In genomic region chr6:38380764-38381128, GRCm38 (mm10) we compare ENCODE assay signal across 8 mouse cellular contexts. TPM values are rescaled to one million over a fixed set of nuclear protein-coding genes. Genes with fewer than 3 reads are reported as not detected.
A peak's percentile ranks its signal among the peaks of the same experiment; 100 is the strongest.
DNase-seq lines count a peak whose midpoint lies in the region; ATAC-seq and TF ChIP-seq lines count a peak whose summit lies in the region.

No protein-coding gene starts in this region.

- peak overlapping the region; percentile 58 for H3K4me3 ChIP-seq in heart, postnatal 0 days (ENCODE audit: low read depth, low read length)
- peak overlapping the region; percentile 66 for H3K4me3 ChIP-seq in hindbrain, embryonic 10.5 days
- H3K4me3 ChIP-seq in midbrain, embryonic 11.5 days (ENCODE audit: low read depth, low read length) = peak overlapping the region; percentile 64

- peaks cover 10% of the 10 kb centered on the region; the same call in 1 of the 2 replicates for H3K4me1 ChIP-seq in heart, postnatal 0 days (ENCODE audit: control insufficient read depth, insufficient read depth)
- H3K4me1 ChIP-seq in hindbrain, embryonic 10.5 days (replicated peaks) = peaks cover 14% of the 10 kb centered on the region
- H3K4me1 ChIP-seq in midbrain, embryonic 11.5 days (ENCODE audit: control insufficient read depth, insufficient read depth, low read length) = peaks cover 5% of the 10 kb centered on the region; the same call in 1 of the 2 replicates

- WGBS in heart, postnatal 0 days = 5% methylated on average over 4 of the region's 4 CpGs
- WGBS in hindbrain, embryonic 10.5 days = 4% methylated on average over 4 of the region's 4 CpGs
- 4% methylated on average over 4 of the region's 4 CpGs for WGBS in midbrain, embryonic 11.5 days

- no peak for TF ChIP-seq CTCF in heart, postnatal 0 days (IDR thresholded peaks at IDR 0.05; ENCODE audit: low read depth)

- H3K27me3 ChIP-seq in heart, postnatal 0 days (ENCODE audit: control insufficient read depth, insufficient read depth, low read length) = no peaks in the 10 kb centered on the region
- H3K27me3 ChIP-seq in hindbrain, embryonic 10.5 days (ENCODE audit: insufficient read depth, poor library complexity, severe bottlenecking) = no peaks in the 10 kb centered on the region
- no peaks in the 10 kb centered on the region for H3K27me3 ChIP-seq in midbrain, embryonic 11.5 days (ENCODE audit: control insufficient read depth, insufficient read depth, low read length)

- ATAC-seq in heart, postnatal 0 days (ENCODE audit: insufficient read depth, low read depth) = no peak
- ATAC-seq in midbrain, embryonic 11.5 days (ENCODE audit: low FRiP score) = no peak

- H3K27ac ChIP-seq in heart, postnatal 0 days (ENCODE audit: low read depth) = peak overlapping the region; percentile 58; the same call in 1 of the 2 replicates
- H3K27ac ChIP-seq in hindbrain, embryonic 10.5 days = peak overlapping the region; percentile 88
- no peak overlapping the region for H3K27ac ChIP-seq in midbrain, embryonic 11.5 days (ENCODE audit: low read depth, low read length)

- H3K36me3 ChIP-seq in heart, postnatal 0 days (replicated peaks; ENCODE audit: control insufficient read depth, insufficient read depth, low read length) = no peaks in the 10 kb centered on the region; the same call in 1 of the 2 replicates
- peaks cover 6% of the 10 kb centered on the region for H3K36me3 ChIP-seq in hindbrain, embryonic 10.5 days
- H3K36me3 ChIP-seq in midbrain, embryonic 11.5 days (ENCODE audit: control insufficient read depth, insufficient read depth, low read length) = 0 out of 2 replicates have a peak, but pooled peaks cover 3% of the 10 kb centered on the region

- no peaks in the 10 kb centered on the region for H3K9me3 ChIP-seq in heart, postnatal 0 days (replicated peaks; ENCODE audit: control insufficient read depth, low read length)
- H3K9me3 ChIP-seq in hindbrain, embryonic 10.5 days = no peaks in the 10 kb centered on the region
- no peaks in the 10 kb centered on the region for H3K9me3 ChIP-seq in midbrain, embryonic 11.5 days (ENCODE audit: control insufficient read depth, low read length)

- DNase-seq in heart, postnatal 0 days (ENCODE audit: low spot score) = no peak
- no peak for DNase-seq in heart, adult 8-10 months (ENCODE audit: low spot score)
- peak; percentile 12 for DNase-seq in adipocyte (ENCODE audit: low spot score)
- DNase-seq in hindbrain, embryonic 10.5 days (ENCODE audit: low spot score) = no peak
- DNase-seq in midbrain, embryonic 11.5 days (ENCODE audit: low spot score, missing footprints) = no peak
- DNase-seq in natural killer cell, adult 2 months (ENCODE audit: low spot score in 2 of 2) = no peak
- DNase-seq in ovary, postnatal 36 days (ENCODE audit: low spot score) = no peak
- no peak for DNase-seq in adrenal gland, postnatal 10 days

- TF ChIP-seq EP300 in heart, postnatal 0 days (IDR thresholded peaks at IDR 0.05; ENCODE audit: low read depth) = no peak

- H3K4me2 ChIP-seq in heart, postnatal 0 days (ENCODE audit: low read depth, low read length) = peak overlapping the region; percentile 70
- H3K4me2 ChIP-seq in midbrain, embryonic 11.5 days = peak overlapping the region; percentile 78

- H3K9ac ChIP-seq in heart, postnatal 0 days (replicated peaks; ENCODE audit: low read depth, low read length) = peak overlapping the region; percentile 64
- peak overlapping the region; percentile 70 for H3K9ac ChIP-seq in midbrain, embryonic 11.5 days (ENCODE audit: low read length)

RNA-seq across cellular contexts. Expression of gene Ttc26, which starts 0.5 kb away (rescaled TPM):
- total RNA-seq in heart, postnatal 0 days (2014; rRNA removed; ENCODE audit: low replicate concordance) = 1.5 and 2.3 TPM in 2 replicates
- polyA plus RNA-seq in heart, postnatal 0 days (2015; fragmentation: Nextera tagmentation; extraction: Ambion mirVana) = 1.00 and 1.0 TPM in 2 replicates
- 1 to 10 TPM; 1.3 to 2.1 (median 1.8) TPM for total RNA-seq in heart, adult 8-10 months (2022)
- polyA plus RNA-seq in hindbrain, embryonic 10.5 days (2016; fragmentation: Nextera tagmentation; extraction: Ambion mirVana) = 14.3 and 14.6 TPM in 2 replicates
- 10.9 and 13.9 TPM in 2 replicates for polyA plus RNA-seq in midbrain, embryonic 11.5 days (2014; fragmentation: Nextera tagmentation; extraction: Ambion mirVana)
- total RNA-seq in adrenal gland, postnatal 10 days (2021) = 1 to 10 TPM; 2.9 to 3.2 TPM

RNA-seq across cellular contexts. Expression of gene Zc3hav1, which starts 26.3 kb away (rescaled TPM):
- 19.2 and 28.9 TPM in 2 replicates for total RNA-seq in heart, postnatal 0 days (2014; rRNA removed; ENCODE audit: low replicate concordance)
- 8.2 and 9.1 TPM in 2 replicates for polyA plus RNA-seq in heart, postnatal 0 days (2015; fragmentation: Nextera tagmentation; extraction: Ambion mirVana)
- total RNA-seq in heart, adult 8-10 months (2022) = 10 to 100 TPM; 13.8 to 15.5 (median 14.6) TPM
- 2.2 and 2.4 TPM in 2 replicates for polyA plus RNA-seq in hindbrain, embryonic 10.5 days (2016; fragmentation: Nextera tagmentation; extraction: Ambion mirVana)
- 1.7 and 2.2 TPM in 2 replicates for polyA plus RNA-seq in midbrain, embryonic 11.5 days (2014; fragmentation: Nextera tagmentation; extraction: Ambion mirVana)
- 10 to 100 TPM; 36.1 to 42.0 TPM for total RNA-seq in adrenal gland, postnatal 10 days (2021)

RNA-seq across cellular contexts. Expression of gene Ubn2, which starts 53.0 kb away (rescaled TPM):
- total RNA-seq in heart, postnatal 0 days (2014; rRNA removed; ENCODE audit: low replicate concordance) = 14.6 and 16.5 TPM in 2 replicates
- polyA plus RNA-seq in heart, postnatal 0 days (2015; fragmentation: Nextera tagmentation; extraction: Ambion mirVana) = 4.8 and 4.9 TPM in 2 replicates
- total RNA-seq in heart, adult 8-10 months (2022) = 10 to 100 TPM; 18.4 to 25.2 (median 21.4) TPM
- polyA plus RNA-seq in hindbrain, embryonic 10.5 days (2016; fragmentation: Nextera tagmentation; extraction: Ambion mirVana) = 15.4 and 16.6 TPM in 2 replicates
- 15.5 and 16.6 TPM in 2 replicates for polyA plus RNA-seq in midbrain, embryonic 11.5 days (2014; fragmentation: Nextera tagmentation; extraction: Ambion mirVana)
- total RNA-seq in adrenal gland, postnatal 10 days (2021) = 10 to 100 TPM; 20.4 to 31.3 TPM
